Mouse (Mus musculus): Measurements from ENCODE around the gene Rhob. TPM values are rescaled to one million over a fixed set of nuclear protein-coding genes. Genes with fewer than 3 reads are reported as not detected.
"Not testable (repeated sequence)": the region's sequence is repeated elsewhere in the genome, so short reads cannot be mapped to it uniquely, and the experiment has no call there.

Rhob gene
- polyA plus RNA-seq, 1 experiment from 2014 or later: 55.1 TPM

DNA sequence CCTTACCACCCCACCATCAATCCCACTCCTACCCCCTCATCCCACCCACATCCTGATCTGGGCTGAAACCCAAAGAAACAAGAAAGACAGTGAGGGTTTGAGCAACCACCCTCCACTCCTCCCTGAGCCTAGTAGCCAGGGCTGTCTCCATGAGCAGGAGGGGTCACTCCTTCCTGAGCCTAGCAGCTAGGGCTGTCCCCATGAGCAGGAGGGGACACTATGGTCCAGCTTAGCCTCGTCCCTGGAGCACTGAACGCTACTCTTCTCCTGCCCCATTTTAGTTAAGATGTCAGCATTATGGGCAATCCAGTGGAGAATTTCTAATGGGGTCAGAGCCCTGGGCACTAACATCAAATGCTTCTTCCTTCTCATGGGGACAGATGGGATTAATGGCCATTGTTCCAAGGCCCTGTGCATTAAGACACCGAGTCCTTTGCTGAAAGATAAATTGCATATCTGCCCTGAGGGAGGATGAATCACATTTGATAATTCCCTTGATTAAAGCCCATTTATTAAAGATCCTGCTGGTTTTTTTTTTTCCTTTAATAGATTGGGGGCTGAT lies 36.1 kb downstream of the Rhob start:
- Histone ChIP-seq H3K27me3 (ENCODE audit: control insufficient read depth, insufficient read depth, low read length) (no peaks in the 10 kb centered on the region), H3K4me2 (ENCODE audit: low read depth, low read length, severe bottlenecking) (no peak overlapping the region), H3K4me1 (replicated peaks; ENCODE audit: control insufficient read depth, insufficient read depth, low read length) (no peaks in the 10 kb centered on the region), H3K9ac (ENCODE audit: low read length) (no peak overlapping the region), H3K36me3 (ENCODE audit: control insufficient read depth, insufficient read depth, low read length) (no peaks in the 10 kb centered on the region), H3K9me3 (ENCODE audit: control insufficient read depth, low read length) (no peaks in the 10 kb centered on the region), H3K27ac (ENCODE audit: low read depth, low read length) (no peak overlapping the region), H3K4me3 (ENCODE audit: low read depth, low read length) (no peak overlapping the region)
- WGBS: 43% methylated on average over 3 of the region's 3 CpGs
- ATAC-seq (replicated peaks; ENCODE audit: low FRiP score) (no peak), DNase-seq (ENCODE audit: low spot score) (no peak)

DNA sequence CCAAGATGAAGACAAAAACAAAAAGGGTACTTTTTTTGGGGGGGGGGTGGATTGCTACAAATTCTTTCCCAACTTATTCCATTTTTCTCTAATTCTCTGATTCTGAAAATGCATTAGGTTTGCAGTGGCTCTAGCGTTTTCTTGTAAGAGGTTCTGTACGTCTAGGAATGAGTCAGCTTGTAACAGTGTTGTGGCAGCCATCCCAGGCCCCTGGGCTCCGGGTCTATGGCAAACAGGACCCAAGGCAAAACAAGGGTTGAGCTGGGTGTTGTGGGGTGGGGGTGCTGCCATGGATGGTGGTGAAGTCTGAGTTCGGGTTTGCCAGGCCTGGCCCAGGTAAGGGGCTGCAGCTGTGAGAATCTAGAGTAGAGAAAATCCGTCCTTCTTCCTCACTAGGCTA lies 37.3 kb downstream of the Rhob start:
- ATAC-seq (replicated peaks; ENCODE audit: low FRiP score) (no peak), DNase-seq (ENCODE audit: low spot score) (no peak)
- H3K9ac ChIP-seq (ENCODE audit: low read length): no peak overlapping the region
- 86% methylated on average over 5 of the region's 5 CpGs for WGBS
- no peaks in the 10 kb centered on the region for H3K36me3 ChIP-seq (ENCODE audit: control insufficient read depth, insufficient read depth, low read length)
- H3K4me3 ChIP-seq (ENCODE audit: low read depth, low read length): no peak overlapping the region
- H3K9me3 ChIP-seq (ENCODE audit: control insufficient read depth, low read length): no peaks in the 10 kb centered on the region
- H3K4me1 ChIP-seq (replicated peaks; ENCODE audit: control insufficient read depth, insufficient read depth, low read length): no peaks in the 10 kb centered on the region
- H3K27ac ChIP-seq (ENCODE audit: low read depth, low read length): no peak overlapping the region
- no peaks in the 10 kb centered on the region for H3K27me3 ChIP-seq (ENCODE audit: control insufficient read depth, insufficient read depth, low read length)
- H3K4me2 ChIP-seq (ENCODE audit: low read depth, low read length, severe bottlenecking): no peak overlapping the region

DNA sequence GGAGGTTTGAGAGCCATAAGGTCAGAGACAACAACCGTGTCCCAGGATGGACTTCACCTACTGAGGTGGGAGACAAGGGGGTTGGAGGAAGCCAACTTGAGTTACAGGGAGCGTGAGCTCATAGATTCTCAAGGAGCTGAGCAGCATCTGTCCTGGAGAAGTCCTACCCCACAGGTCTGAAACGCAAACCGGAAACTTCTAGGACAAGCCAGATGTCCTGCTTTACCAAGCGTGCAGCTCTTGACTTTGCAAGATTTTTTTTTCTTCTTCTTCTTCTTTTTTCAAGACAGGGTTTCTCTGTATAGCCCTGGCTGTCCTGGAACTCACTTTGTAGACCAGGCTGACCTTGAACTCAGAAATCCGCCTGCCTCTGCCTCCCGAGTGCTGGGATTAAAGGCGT lies 38.2 kb downstream of the Rhob start:
- not testable (repeated sequence) for H3K27me3 ChIP-seq (ENCODE audit: control insufficient read depth, insufficient read depth, low read length); H3K27ac ChIP-seq (ENCODE audit: low read depth, low read length); H3K4me2 ChIP-seq (ENCODE audit: low read depth, low read length, severe bottlenecking); H3K4me3 ChIP-seq (ENCODE audit: low read depth, low read length); H3K4me1 ChIP-seq (replicated peaks; ENCODE audit: control insufficient read depth, insufficient read depth, low read length); H3K9me3 ChIP-seq (ENCODE audit: control insufficient read depth, low read length); ATAC-seq (replicated peaks; ENCODE audit: low FRiP score); DNase-seq (ENCODE audit: low spot score); H3K36me3 ChIP-seq (ENCODE audit: control insufficient read depth, insufficient read depth, low read length); H3K9ac ChIP-seq (ENCODE audit: low read length)
- 92% methylated on average over 8 of the region's 8 CpGs for WGBS

DNA sequence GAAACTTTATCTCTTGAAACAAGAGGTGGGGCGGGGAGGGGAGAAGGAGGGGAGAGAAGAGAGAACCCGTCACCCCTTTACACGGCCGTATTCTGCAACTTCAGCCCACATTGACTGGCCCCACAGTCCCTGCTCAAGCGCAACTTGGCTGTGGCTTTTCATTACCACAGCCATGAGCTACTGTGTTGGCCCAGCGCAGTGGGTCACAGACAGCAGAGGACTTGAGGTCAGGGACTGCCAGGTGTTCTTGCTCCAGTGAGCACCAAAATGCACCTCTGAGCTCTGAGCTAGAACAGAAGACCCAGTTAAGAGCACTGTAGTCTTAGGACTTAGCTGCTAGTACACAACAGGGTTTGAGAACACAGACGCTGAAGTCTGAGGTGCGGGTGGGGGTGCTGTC lies 41.4 kb downstream of the Rhob start:
- Histone ChIP-seq H3K36me3 (ENCODE audit: control insufficient read depth, insufficient read depth, low read length) (no peaks in the 10 kb centered on the region), H3K27ac (ENCODE audit: low read depth, low read length) (no peak overlapping the region), H3K4me2 (ENCODE audit: low read depth, low read length, severe bottlenecking) (no peak overlapping the region), H3K4me1 (replicated peaks; ENCODE audit: control insufficient read depth, insufficient read depth, low read length) (no peaks in the 10 kb centered on the region), H3K9me3 (ENCODE audit: control insufficient read depth, low read length) (no peaks in the 10 kb centered on the region), H3K27me3 (ENCODE audit: control insufficient read depth, insufficient read depth, low read length) (no peaks in the 10 kb centered on the region), H3K4me3 (ENCODE audit: low read depth, low read length) (no peak overlapping the region), H3K9ac (ENCODE audit: low read length) (no peak overlapping the region)
- no peak for DNase-seq (ENCODE audit: low spot score)
- WGBS: 89% methylated on average over 8 of the region's 8 CpGs
- ATAC-seq (replicated peaks; ENCODE audit: low FRiP score): no peak

DNA sequence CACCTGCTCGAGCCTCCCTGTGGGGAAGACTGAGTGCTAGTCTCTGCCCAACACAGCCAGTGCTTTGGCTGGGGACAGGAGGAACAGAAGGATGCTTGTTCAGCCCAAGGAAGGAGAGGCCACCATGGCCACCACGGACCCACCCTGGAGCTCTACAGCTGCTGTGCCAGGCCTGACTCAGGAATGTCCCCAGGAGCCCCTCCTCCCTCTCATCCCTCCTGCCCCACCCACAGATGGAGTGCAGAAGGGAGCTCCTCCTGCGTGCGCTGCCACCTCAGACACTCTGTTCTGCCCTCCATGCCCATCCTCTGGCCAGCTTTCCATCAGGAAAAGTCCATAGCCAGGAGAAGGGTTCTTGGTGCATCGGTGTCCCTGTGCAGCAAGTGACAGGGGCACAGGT lies 42.8 kb downstream of the Rhob start:
- ATAC-seq (replicated peaks; ENCODE audit: low FRiP score): no peak
- H3K9me3 ChIP-seq (ENCODE audit: control insufficient read depth, low read length): no peaks in the 10 kb centered on the region
- no peak overlapping the region for H3K4me3 ChIP-seq (ENCODE audit: low read depth, low read length)
- H3K27ac ChIP-seq (ENCODE audit: low read depth, low read length): no peak overlapping the region
- H3K4me2 ChIP-seq (ENCODE audit: low read depth, low read length, severe bottlenecking): no peak overlapping the region
- H3K36me3 ChIP-seq (ENCODE audit: control insufficient read depth, insufficient read depth, low read length): no peaks in the 10 kb centered on the region
- no peak for DNase-seq (ENCODE audit: low spot score)
- no peaks in the 10 kb centered on the region for H3K27me3 ChIP-seq (ENCODE audit: control insufficient read depth, insufficient read depth, low read length)
- H3K4me1 ChIP-seq (replicated peaks; ENCODE audit: control insufficient read depth, insufficient read depth, low read length): peaks cover under 1% of the 10 kb centered on the region; the same call in 1 of the 2 replicates
- H3K9ac ChIP-seq (ENCODE audit: low read length): no peak overlapping the region
- 76% methylated on average over 5 of the region's 5 CpGs for WGBS

DNA sequence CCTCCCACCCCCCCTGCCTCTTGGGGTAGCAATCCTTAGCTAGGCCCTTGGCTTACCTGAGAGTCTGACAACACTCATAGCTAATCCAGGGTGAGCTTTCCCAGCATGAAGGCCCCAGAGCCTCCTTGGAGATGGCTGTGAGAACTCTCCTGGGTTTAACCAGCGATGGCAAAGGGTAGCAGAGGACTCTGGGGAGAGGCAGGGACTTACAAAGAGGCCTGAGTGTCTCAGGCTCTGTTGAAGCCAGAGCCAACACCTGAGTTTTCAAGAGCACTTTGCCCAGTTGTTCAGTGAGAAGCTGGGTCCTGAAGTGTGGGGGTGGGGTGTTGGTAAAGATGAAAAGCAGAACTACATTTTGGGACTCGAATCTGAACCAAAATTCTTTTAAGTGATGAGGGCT lies 44.8 kb downstream of the Rhob start:
- Histone ChIP-seq H3K27me3 (ENCODE audit: control insufficient read depth, insufficient read depth, low read length) (no peaks in the 10 kb centered on the region), H3K9ac (ENCODE audit: low read length) (no peak overlapping the region), H3K4me1 (replicated peaks; ENCODE audit: control insufficient read depth, insufficient read depth, low read length) (peaks cover 5% of the 10 kb centered on the region; the same call in 1 of the 2 replicates), H3K27ac (ENCODE audit: low read depth, low read length) (no peak overlapping the region), H3K36me3 (ENCODE audit: control insufficient read depth, insufficient read depth, low read length) (no peaks in the 10 kb centered on the region), H3K4me3 (ENCODE audit: low read depth, low read length) (no peak overlapping the region), H3K9me3 (ENCODE audit: control insufficient read depth, low read length) (no peaks in the 10 kb centered on the region), H3K4me2 (ENCODE audit: low read depth, low read length, severe bottlenecking) (no peak overlapping the region)
- no peak for DNase-seq (ENCODE audit: low spot score)
- 58% methylated on average over 2 of the region's 2 CpGs for WGBS
- no peak for ATAC-seq (replicated peaks; ENCODE audit: low FRiP score)

DNA sequence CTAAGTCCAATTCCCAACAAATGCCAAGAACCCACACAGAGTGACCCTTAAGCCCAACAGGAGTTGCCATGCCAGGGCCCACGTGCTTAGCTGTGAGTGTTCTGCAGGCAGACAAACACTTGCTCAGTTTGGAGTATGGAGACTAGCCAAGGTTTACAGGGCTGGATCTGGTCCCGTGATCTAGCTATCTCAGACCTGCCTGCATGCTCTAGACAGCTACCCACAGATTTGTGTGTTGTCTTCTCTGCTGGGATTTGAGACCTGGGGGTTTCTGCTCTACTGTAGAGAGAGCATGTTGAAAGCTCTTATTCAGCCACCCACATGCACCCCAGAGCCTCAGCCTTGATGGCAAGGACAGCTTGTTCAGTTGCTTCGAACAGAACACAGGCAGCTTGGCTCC lies 45.3 kb downstream of the Rhob start:
- 85% methylated on average over 3 of the region's 3 CpGs for WGBS
- DNase-seq (ENCODE audit: low spot score) (no peak), ATAC-seq (replicated peaks; ENCODE audit: low FRiP score) (no peak)
- H3K27ac ChIP-seq (ENCODE audit: low read depth, low read length): no peak overlapping the region
- H3K27me3 ChIP-seq (ENCODE audit: control insufficient read depth, insufficient read depth, low read length): no peaks in the 10 kb centered on the region
- no peaks in the 10 kb centered on the region for H3K9me3 ChIP-seq (ENCODE audit: control insufficient read depth, low read length)
- H3K4me2 ChIP-seq (ENCODE audit: low read depth, low read length, severe bottlenecking): no peak overlapping the region
- peaks cover 5% of the 10 kb centered on the region; the same call in 1 of the 2 replicates for H3K4me1 ChIP-seq (replicated peaks; ENCODE audit: control insufficient read depth, insufficient read depth, low read length)
- no peak overlapping the region for H3K9ac ChIP-seq (ENCODE audit: low read length)
- no peak overlapping the region for H3K4me3 ChIP-seq (ENCODE audit: low read depth, low read length)
- H3K36me3 ChIP-seq (ENCODE audit: control insufficient read depth, insufficient read depth, low read length): no peaks in the 10 kb centered on the region

DNA sequence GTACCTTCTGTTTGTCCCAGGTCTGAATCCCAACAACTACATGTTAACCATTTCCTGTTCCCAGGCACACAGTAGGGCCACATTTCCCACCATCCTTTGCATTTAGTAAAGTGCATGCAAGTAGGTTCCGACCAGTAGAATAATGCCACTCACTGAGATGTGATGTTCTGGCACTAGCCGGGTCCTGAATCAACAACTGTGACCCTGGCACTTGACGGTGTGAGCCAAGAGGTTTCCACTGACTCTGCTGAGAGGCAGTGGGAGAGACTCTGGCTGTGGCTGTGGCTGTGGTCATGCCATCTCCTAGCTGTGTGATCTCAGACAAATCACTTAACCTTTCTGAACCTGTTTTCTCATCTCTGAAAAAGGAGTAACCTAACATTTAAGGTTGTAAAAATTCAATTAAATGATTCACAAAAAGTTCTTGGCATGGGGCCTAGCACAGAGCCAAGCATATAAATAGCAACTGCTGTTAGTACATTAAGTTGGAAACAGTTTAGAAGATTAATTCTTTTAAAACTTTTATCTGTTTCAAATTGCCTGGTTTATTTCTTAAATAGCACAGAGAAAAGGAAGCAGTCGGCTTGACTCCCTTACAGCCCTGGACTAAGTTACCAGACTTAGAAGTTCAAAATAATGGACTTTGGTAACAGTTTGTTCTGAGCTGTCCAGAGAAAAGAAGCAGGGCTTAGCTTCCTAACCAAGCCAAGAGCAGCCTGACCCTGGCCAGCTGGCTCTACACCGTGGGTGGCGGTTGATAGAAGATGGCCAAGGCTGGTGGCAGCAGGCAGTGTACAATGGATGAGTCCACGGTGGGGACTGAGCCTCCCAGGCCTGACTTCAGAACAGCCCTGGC lies 46.8 kb downstream of the Rhob start:
- ATAC-seq (replicated peaks; ENCODE audit: low FRiP score) (no peak), DNase-seq (ENCODE audit: low spot score) (no peak)
- Histone ChIP-seq H3K36me3 (ENCODE audit: control insufficient read depth, insufficient read depth, low read length) (no peaks in the 10 kb centered on the region), H3K4me3 (ENCODE audit: low read depth, low read length) (no peak overlapping the region), H3K4me2 (ENCODE audit: low read depth, low read length, severe bottlenecking) (no peak overlapping the region), H3K4me1 (replicated peaks; ENCODE audit: control insufficient read depth, insufficient read depth, low read length) (peaks cover 5% of the 10 kb centered on the region; the same call in 1 of the 2 replicates), H3K27me3 (ENCODE audit: control insufficient read depth, insufficient read depth, low read length) (no peaks in the 10 kb centered on the region), H3K27ac (ENCODE audit: low read depth, low read length) (no peak overlapping the region), H3K9ac (ENCODE audit: low read length) (no peak overlapping the region), H3K9me3 (ENCODE audit: control insufficient read depth, low read length) (no peaks in the 10 kb centered on the region)
- WGBS: 88% methylated on average over 7 of the region's 7 CpGs

Measured in forebrain, embryonic 11.5 days (tissue).